Mouse (Mus musculus) testis, postnatal 14 days (tissue): ENCODE data around the gene Clint1.
A peak's percentile ranks its signal among the peaks of the same experiment; 100 is the strongest.

ENCODE experiments used
- DNase-seq: peaks from one replicate; pipeline ENCODE4 v3.0.0; 2021; ENCODE audit warnings: low spot score

Gene Clint1

DNA sequence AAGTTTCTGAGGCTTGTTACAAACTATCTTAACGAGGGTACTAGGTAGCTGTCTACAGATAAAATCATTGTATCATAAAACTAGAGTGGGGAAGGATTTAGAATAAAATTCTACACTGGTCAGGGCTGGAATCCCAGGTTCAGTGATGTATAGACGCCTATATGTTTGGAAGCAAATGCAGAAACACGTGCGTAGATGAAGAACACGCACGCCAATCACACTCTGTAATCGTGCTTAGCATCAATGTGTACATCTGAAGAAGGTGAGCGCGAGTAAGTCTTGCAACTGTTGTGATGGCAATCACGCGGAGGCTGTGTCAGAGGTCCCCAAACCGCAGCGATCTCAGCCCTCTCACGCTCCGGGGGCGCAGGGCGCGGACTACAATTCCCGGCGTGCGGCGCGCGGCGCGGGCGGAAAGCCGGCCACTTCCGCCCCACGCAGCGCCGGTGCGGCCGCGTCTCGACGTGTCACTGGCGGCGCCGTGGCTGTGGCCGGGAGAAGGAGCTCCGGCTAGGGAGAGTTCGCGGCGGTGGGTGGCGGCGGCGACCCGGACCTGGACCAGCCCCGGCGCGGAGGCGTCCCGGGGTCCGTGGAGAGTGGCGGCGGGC, at the start of gene Clint1:
TSS of gene Clint1 (plus strand) at position 536 of the 608 bp plus-strand sequence.
- peak; percentile 85 for DNase-seq

DNA sequence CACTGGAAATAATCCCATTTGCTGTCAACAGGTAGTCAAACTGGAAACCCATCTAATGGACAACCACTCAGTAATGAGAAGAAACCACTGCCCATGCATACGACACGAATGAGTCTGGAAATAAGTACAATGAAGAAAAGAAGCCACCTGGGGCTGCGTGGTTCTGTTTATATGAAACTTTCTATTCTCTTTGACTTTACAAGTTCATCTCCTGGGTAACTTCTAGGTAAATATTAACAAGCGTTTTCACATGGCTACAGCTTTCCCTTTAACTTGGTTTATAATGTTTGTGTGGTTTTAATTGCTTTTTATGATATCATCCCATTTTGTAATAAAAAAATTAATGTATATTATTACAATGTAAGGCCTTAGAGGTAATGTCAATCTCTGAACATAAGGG, 47.8 kb upstream of the Clint1 start:
- no peak for DNase-seq

DNA sequence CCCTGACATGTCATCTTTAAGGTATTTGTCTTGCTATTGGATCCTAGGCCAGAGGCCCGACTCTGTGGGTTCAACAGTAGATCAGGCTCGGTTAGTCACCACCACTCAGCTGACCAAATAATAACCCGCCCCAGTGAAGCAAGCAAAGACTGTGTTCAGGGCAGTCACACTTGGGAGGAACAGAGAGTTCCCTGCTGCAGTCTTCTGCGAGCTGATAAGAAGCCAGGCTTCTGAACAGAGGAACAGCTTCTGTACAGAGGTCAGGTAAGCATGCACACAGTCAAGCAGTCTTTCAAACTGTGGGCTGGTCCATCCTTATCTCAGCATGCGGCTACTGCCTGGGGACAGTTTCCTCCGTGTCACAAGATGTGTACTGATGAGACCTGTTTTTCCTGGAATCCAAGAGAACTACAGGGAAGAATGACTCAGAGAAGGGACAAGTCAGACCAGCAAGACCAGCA, 46.5 kb upstream of the Clint1 start:
- peak; percentile 59 for DNase-seq

DNA sequence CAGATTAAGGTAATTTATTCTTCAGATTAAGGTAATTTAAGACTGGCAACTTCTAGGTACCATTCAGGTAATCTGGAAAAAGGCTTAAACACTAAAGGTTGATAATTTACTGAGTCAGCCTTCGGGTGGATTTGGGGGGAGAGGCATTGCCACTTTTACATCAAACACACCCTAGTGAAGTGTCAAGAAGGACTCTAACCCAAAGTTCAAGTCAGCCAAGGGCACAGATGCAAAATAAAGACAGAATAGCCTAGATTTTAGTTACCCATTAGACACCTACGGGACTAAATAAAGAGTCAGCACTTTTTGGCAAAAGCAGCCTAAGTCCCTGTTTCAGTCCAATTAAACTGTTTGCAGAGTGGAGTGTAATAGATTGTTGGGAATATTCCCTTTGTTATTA, 46.0 kb upstream of the Clint1 start:
- DNase-seq = no peak

DNA sequence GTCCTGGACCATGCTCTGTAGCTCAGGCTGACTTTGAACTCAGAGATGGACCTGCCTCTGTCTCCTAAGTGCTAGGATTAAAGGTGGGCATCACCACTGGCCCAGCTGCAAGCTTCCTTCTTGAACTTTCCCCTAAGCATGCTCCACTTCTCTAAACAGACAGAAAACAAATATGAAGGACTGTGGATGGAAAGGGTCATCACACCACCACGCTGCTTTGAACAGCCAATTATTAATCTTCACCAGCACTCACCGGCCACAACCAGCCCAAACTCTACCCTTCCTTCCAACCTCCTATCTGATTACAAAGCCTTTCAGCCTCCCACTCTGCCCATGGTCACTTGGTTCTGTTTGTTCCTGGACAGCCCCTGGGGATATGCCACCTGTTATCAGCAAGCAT, 45.6 kb upstream of the Clint1 start:
- peak; percentile 16 for DNase-seq

DNA sequence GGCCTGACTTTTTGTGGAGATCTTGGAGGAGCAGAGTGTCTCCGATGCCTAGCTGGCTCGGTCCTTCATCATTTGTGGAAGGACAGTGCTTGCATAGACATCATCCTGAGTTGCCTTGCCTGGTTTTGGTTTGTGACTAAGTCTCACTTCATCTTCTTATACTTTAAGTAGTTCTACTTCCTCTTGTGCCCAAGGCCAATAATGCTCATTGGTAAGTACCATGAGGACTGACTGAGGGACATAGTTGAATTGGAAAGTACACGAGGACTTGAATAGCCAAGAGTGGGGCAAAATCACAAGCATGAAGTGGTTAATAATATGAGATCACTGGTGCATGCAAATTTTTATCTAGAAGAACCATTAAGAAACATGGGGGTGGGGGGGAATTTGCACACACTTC, 45.0 kb upstream of the Clint1 start:
- no peak for DNase-seq

DNA sequence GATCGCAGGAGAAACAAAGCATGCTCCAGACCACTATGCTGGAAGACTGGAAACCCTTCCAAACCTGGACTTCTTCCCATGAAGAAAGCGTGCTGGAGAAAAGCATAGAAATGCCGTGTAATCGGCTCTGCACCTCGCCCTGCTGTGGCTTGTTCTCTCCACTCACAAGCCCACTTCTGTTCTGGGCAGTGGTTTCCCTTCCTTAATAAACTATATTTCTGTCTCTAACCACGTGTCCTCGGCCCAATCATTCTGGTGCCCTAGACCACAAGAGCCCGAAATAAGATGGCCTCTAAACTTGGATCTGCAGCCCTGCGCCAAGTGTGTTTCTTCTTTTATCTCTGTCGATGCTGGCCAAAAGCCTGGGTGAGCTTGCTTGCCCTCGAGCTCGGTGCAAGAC, 44.0 kb upstream of the Clint1 start:
- DNase-seq = no peak

DNA sequence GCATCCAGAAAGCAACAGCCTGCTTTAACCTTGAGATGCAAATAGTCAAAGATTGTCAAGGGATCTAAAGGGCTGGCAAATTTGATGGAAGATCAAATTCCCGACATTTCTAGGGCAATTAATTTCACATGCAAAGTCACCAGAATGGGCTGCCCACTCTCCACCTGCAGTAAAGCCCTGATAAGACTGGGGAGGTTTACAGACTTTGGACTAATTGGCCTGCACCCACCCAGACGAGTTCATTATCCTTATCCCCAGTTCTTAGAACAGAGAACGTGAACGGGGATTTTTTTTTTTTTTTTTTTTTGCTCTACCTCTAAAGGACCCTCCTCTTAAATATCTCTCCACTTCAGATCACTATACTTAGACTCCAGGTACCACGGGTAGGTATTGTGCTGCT, 42.4 kb upstream of the Clint1 start:
- DNase-seq = no peak

DNA sequence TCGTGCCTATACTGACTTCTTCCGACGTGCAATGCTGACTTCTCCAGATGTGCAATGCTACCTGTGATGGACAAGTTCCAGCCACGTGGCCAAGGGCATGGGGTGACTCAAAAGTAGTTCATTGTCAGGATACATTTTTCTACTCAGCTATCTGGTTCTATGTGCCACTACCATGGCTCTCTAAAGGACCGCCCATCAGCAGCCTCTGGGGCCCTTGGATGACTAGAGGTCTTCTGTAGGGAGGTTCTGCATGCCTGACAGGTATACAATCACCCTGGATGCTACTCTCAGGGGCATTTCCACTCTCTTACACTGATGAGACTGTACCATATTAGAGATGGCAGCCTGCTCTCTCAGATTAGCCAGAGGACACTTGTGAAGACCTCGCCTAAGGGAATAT, 41.8 kb upstream of the Clint1 start:
- no peak for DNase-seq

DNA sequence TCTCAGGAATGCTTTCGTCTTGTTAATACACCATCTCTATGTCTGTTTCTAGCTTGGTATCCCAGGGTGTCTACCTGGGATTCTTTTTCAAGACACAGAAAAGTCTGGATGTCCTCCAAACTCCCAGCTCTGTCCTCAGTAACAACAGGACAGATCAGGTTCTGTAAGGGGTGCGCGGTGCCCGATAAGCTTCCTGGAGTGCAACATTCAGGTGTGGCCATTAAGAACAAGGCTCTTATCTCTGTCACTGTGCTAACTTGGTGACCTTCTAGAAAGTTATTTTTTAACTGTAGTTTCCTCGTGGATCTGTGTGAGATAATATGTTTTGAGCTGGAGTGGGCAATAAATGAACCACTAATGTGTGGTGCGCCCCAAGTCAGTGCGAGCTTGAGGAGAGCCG, 41.0 kb upstream of the Clint1 start:
- DNase-seq = no peak

DNA sequence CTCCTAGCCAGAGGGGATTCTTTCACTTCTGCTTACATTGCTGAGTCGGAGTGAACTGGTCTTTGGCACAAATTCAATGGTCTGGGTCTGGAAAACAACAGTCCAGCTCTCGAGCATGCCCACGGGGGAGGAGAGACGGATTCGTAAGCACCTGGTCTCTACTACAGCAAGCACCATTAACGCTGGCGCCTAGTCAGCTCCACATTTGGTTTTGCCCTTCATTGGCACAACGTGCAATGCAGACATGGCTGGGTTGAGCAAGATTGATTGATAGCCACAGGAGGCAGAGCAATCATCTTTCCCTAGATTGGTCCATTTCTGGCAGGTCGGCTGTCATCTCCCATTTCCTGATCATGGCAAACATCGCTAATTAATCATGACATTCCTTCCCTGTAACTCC, 36.2 kb upstream of the Clint1 start:
- DNase-seq = no peak

DNA sequence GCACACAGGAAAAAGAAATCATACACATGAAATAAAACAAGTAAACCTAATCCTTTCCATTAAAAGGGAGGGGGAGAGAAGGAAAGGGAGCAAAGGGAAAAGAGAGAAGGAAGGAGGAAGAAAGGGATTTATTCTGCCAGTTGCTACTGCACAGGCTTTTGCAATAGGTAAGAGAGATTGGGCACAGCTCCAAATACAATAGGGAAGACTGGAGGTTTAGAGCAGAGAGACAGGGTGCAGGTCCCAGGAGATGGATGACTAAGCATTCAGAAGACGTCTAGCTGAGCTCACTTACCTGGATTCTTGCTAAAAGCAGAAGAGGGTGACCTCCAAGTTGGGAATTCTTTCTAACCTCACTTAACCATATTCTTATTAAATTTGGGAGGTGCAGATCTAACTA, 35.1 kb upstream of the Clint1 start:
- no peak for DNase-seq

DNA sequence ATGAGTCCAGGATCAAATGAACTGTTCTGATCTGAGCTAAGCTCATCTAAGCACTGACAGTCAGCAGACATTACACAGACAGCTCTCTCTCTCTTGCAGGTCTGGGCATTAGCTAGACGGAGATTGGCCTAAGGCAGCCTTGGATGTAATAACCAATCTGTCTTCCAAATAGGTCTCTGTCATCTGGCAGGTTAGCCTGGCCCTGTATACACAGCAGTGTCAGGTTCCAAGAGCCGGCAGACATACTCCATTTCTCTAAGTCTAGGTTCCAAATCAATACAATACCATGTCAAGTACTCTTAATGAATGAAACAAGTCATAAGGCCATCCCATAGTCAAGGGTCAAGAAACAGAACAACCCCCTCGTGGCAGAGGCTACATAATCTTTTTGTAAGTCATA, 33.9 kb upstream of the Clint1 start:
- no peak for DNase-seq

DNA sequence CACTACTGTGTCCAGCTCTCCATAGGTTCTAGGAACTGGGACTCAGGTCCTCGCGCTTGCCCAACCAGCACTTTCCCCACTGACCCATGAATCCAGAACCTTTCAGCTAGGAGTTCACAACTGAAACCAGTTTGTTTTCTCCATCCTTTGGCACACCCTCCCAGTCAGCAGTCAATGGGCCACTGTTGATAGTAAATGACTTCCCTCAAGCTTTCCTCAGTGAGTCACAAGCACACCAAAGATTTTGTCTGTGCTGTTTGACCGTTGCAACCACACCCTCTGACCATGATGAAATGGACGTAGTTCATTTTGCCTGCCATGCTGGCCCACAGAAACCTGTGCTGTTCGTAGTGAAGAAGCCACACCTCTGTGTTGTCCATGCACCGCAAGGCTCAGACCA, 30.9 kb upstream of the Clint1 start:
- no peak for DNase-seq

DNA sequence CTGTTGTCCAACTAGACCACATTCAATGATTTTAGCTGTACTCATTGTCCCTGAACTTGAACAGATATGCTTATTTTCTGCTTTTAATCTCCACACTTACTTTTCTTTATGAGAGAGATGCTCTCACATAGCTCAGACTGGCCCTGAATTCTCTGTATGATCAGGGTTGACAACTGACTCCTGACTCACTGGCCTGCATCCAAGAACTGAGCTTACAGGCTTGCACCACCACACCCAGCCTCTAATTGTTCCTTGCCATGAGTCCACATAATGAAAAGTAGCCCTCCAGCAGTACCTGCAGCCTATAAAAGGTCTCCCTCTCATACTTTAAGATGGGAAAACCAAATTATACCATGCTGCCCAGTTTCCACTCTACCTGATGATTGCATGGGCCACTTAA, 21.7 kb upstream of the Clint1 start:
- no peak for DNase-seq

DNA sequence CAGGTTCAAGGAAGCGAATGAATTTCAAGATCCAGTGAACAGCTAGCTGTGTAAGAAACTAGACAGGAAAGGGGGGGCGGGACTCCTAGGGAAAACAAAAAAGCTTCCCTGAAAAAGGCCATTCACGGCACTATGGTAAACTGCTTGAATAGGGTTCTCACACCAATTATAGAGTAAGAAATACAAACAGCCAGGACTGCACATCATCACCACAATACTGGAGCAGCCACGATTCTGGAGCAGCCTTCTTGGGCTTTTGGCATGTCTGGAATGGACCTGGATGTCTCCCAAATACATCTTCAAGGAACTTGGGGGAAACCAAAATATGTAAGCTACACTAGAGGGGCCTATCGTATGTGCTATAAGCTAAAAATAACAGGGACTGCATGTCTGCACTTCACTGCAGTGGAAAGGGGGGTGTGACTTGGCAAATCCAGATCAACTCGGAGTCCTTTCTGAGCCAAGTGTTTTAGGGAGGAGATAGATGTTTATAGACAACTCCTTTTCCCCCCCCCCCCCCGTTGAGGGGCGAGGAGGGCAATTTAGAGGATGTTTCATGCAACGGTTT, 21.0 kb upstream of the Clint1 start:
- DNase-seq = no peak

DNA sequence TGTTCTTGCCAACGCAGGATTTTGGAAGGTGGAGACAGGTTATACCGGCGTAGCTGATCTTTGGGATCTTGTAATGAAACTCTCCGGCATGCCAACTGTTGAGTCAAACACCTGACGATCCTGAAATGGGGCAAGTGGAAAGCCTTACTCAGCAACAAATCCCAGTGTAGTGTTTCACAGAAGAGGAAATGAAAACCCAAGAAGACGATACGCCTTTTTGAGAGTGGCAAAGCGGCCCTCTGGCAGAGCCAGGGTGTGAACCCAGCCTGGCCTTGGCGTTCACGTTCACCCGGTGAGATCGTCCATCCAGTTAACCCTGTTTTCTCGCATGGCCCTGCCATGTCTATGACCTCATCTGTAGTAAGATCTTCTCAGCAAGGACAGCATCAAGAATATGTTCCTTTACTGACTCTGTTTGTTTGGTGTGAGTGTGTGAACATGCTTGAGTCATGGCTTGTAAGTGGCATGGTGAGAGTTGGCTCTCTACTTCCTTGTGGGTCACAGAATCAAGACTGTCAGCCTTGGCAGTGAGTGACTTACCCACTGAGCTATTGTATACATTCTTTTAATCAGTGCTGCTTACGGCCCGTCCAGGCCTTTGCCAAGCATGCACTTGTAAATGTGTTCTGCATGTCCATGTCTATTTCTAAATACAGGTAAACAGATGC, 20.2 kb upstream of the Clint1 start:
- no peak for DNase-seq

DNA sequence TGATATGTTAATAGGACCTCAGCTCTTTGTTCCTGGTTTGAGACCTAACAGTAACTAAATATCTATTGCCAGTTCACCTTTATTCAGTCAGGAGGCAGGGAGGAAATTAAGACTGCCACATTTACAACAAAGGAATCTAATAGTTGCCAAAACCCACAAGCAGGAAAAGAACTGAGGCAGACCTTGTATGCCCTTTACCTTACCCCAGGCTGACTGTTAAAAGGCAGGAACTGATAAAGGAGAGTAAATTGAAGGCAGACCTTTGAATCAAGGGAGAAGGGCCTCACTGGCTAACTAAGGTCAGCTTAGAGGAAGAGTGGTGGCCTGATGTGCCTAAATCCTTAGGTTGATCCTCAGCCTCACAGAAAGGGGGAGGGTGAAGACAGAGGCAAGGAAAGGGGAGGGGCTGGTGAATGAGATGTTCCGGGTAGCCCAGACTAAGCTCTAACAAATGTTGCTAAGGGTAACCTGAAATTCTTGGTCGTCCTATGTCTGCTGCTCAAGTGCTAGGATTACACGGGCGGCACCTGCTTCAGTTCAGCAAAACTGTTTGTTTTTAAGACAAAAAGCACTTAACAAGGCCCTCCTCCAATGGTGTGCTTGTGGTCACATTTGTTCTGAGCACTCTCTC, 16.1 kb upstream of the Clint1 start:
- DNase-seq = no peak

DNA sequence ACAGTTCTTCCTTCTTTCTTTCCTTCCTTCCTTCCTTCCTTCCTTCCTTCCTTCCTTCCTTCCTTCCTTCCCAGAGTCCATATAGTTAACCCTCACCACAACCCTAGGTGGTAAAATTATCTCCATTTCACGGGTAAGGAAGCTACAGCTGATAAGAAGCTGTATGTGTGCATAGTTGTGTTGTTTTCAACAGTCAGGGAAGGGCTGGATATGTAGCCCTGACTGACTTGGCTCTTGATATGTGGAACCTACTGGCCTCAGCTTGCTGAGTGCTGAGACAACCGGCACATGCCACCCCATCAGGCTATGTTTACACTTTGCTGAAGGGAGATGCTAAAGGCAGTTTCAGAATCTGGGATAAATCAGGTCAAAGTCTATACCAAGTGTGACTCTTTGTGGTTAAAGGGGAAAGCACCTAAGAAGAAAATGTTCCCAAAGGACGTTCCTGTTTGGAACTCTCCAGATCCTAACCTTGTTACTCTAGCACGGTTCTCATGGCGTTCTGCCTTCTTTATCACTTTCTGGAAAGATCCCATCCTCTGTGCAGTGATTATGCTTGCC, 14.5 kb upstream of the Clint1 start:
- DNase-seq = no peak

DNA sequence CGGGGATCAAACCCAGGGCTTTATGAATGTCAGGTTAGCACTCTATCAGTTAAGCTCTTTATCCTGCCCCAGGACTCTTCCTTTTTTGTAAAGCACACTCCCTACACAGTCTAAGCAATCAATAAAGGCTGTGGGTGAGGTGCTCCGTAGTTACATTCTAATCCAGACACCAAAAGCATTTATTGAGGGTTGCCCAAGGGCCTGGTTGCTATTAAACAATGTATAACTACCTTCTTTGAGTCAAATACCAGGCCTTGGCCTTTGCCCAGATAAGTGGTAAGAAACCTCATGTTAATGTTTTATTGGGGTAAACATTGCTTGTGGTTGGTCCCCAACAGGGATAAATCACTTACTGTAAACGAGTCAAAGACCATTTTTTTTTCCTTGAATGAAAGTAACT, 13.4 kb upstream of the Clint1 start:
- no peak for DNase-seq

DNA sequence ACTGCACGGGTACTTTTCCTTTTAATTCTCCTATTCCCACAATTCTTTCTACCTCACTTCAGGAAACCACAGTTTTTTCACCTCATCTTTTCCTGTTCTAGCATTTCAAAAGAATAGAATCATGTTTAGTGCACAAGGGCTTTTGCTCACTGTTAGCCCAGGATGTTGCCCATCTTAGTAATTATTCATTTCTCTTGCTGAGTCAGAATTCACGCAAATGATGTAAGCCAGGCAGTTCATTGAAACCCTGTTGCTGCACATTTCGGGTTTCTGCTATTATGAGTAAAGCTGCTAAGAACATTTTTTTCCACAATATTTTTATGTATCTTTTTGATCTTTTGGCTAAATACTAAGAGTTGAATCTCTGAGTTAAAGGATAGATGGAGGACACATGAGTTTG, 11.5 kb upstream of the Clint1 start:
- DNase-seq = no peak

DNA sequence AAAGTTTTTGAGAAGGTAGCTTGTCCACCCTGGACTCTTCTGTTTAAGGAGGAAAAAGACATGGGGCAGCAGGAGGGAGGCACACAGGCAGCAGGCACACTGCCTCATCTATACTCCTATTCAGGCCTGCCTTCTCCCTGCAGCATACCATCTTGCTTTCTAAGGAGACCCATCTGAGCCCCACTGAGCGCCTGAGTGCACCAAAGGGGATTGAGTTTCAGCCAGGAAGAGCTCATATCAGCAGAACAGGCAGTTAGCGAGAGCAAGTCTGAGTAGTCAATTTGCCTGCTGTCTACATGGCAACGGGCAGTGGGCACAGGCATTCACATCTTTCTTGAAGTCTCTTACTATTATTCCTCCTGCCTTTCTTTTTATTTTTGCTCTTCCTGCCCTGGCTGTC, 5.8 kb upstream of the Clint1 start:
- DNase-seq = no peak

DNA sequence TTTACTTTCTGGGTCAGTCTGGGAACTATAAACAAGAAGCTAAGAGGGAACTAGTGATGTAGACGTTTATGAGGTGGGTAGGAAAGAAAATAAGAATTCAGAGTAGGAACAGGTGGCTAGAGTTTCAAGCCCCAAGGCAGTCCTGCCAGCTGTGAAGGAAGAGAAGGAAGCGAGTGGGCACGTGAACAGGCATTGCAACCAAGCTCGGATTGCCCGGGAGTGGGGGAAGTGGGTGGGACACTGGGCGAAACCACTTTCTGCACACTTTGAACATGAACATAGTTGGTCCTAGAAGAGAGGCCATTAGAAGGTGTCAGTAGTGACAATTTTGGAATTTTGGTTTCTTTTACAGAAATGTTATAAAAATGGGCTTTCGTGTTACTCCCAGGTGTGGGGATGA, 4.3 kb upstream of the Clint1 start:
- peak; percentile 17 for DNase-seq
